Mouse (Mus musculus) ES-Bruce4 (cell line): ENCODE measurements around the gene Ipo5.

ENCODE experiments used
- CTCF ChIP-seq: IDR thresholded peaks from one replicate; pipeline ENCODE4 v1.8.1; 2011; ENCODE audit warnings: low read depth, low read length
- POLR2A ChIP-seq: IDR thresholded peaks from one replicate; pipeline ENCODE4 v1.8.1; 2011; ENCODE audit warnings: low read length; ENCODE audit not compliant: insufficient read depth

GRCm38 (mm10) chr14:120924044-120924443 is 13.0 kb downstream of the Ipo5 start:
- TF ChIP-seq POLR2A (no peak), CTCF (no peak)
